Comparison of ENCODE assay signal across 9 mouse cellular contexts in the genomic region with DNA sequence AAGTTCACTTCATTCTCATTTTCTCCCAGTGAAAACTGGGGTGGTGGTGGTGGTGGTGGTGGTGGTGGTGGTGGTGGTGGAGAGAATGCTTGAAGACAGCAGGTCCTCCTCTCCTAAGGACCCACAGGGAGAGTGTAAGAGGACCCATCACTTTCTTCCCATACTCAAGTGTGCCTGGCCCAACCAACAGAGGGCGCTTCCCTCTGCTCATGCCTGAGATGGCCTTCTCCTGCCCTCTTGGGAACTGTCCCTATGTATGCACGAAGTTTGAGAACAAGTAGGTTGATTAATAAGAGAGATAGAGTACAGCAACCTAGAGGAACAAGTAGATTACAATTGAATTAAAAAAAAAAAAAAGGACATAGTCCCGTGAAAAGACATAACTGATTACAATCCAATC.
DNase-seq lines count a peak whose midpoint lies in the region; ATAC-seq lines count a peak whose summit lies in the region.
"Had no signal": no experiment of that assay in that cellular context is flagged by ENCODE, and none has a peak within 500 bp of the region (broad histone marks: within the 10 kb centered on the region; RNA-seq: fewer than 3 reads in every experiment).

No protein-coding gene starts in this region.

- no peaks in the 10 kb centered on the region for H3K9me3 ChIP-seq in hindbrain, embryonic 11.5 days (ENCODE audit: control insufficient read depth, low read length)
- H3K9me3 ChIP-seq in hindbrain, embryonic 13.5 days = no peaks in the 10 kb centered on the region
- no peaks in the 10 kb centered on the region for H3K9me3 ChIP-seq in intestine, embryonic 15.5 days
- H3K9me3 ChIP-seq: hindbrain, embryonic 15.5 days had no signal

- no peaks in the 10 kb centered on the region for H3K36me3 ChIP-seq in hindbrain, embryonic 11.5 days (ENCODE audit: control insufficient read depth, insufficient read depth, low read length)
- H3K36me3 ChIP-seq in hindbrain, embryonic 13.5 days = no peaks in the 10 kb centered on the region
- no peaks in the 10 kb centered on the region for H3K36me3 ChIP-seq in intestine, embryonic 15.5 days
- H3K36me3 ChIP-seq: hindbrain, embryonic 15.5 days had no signal

- H3K9ac ChIP-seq in hindbrain, embryonic 11.5 days (ENCODE audit: low read depth, low read length) = no peak overlapping the region
- no peak overlapping the region for H3K9ac ChIP-seq in hindbrain, embryonic 13.5 days
- no peak overlapping the region for H3K9ac ChIP-seq in intestine, embryonic 15.5 days
- H3K9ac ChIP-seq: hindbrain, embryonic 15.5 days had no signal

- DNase-seq in hindbrain, embryonic 11.5 days (ENCODE audit: low spot score) = peak; percentile 7
- peak; percentile 19 for DNase-seq in urinary bladder, postnatal 25 days (ENCODE audit: low spot score)
- DNase-seq in urinary bladder, postnatal 4 days (ENCODE audit: low spot score in 2 of 2) = no peak
- peak; percentile 20 for DNase-seq in embryo, embryonic 10.5 days (ENCODE audit: low spot score)
- peak; percentile 13 for DNase-seq in naive thymus-derived CD4-positive, alpha-beta T cell, adult 2 months (ENCODE audit: low read depth)
- no peak for DNase-seq in yolk sac, embryonic 10.5 days (ENCODE audit: low spot score)

- H3K27me3 ChIP-seq in hindbrain, embryonic 11.5 days (ENCODE audit: control insufficient read depth, insufficient read depth, low read length) = no peaks in the 10 kb centered on the region
- no peaks in the 10 kb centered on the region for H3K27me3 ChIP-seq in hindbrain, embryonic 13.5 days
- H3K27me3 ChIP-seq in intestine, embryonic 15.5 days (replicated peaks) = no peaks in the 10 kb centered on the region
- H3K27me3 ChIP-seq: hindbrain, embryonic 15.5 days had no signal

- H3K4me2 ChIP-seq in hindbrain, embryonic 11.5 days (replicated peaks; ENCODE audit: low read depth, low read length) = no peak overlapping the region
- no peak overlapping the region for H3K4me2 ChIP-seq in hindbrain, embryonic 13.5 days
- no peak overlapping the region for H3K4me2 ChIP-seq in intestine, embryonic 15.5 days (replicated peaks)
- H3K4me2 ChIP-seq: hindbrain, embryonic 15.5 days had no signal

- whole genome bisulfite sequencing in hindbrain, embryonic 11.5 days = 57% methylated on average over 3 of the region's 3 CpGs
- 43% methylated on average over 3 of the region's 3 CpGs for WGBS in hindbrain, embryonic 13.5 days
- WGBS in intestine, embryonic 15.5 days = 38% methylated on average over 3 of the region's 3 CpGs

- no peak overlapping the region for H3K27ac ChIP-seq in hindbrain, embryonic 11.5 days (ENCODE audit: low read depth, low read length)
- H3K27ac ChIP-seq in hindbrain, embryonic 13.5 days = no peak overlapping the region
- H3K27ac ChIP-seq in intestine, embryonic 15.5 days = no peak overlapping the region
- H3K27ac ChIP-seq: hindbrain, embryonic 15.5 days had no signal

- ATAC-seq in hindbrain, embryonic 11.5 days (ENCODE audit: low FRiP score) = no peak
- ATAC-seq in hindbrain, embryonic 13.5 days (ENCODE audit: low FRiP score) = no peak
- no peak for ATAC-seq in intestine, embryonic 15.5 days

- no peak overlapping the region for H3K4me3 ChIP-seq in hindbrain, embryonic 11.5 days (ENCODE audit: low read depth, low read length)
- H3K4me3 ChIP-seq in hindbrain, embryonic 13.5 days = no peak overlapping the region
- H3K4me3 ChIP-seq in intestine, embryonic 15.5 days (replicated peaks) = no peak overlapping the region
- H3K4me3 ChIP-seq: hindbrain, embryonic 15.5 days had no signal

- no peaks in the 10 kb centered on the region for H3K4me1 ChIP-seq in hindbrain, embryonic 11.5 days (replicated peaks; ENCODE audit: control insufficient read depth, insufficient read depth, low read length)
- H3K4me1 ChIP-seq in hindbrain, embryonic 13.5 days (replicated peaks) = no peaks in the 10 kb centered on the region
- no peaks in the 10 kb centered on the region for H3K4me1 ChIP-seq in intestine, embryonic 15.5 days (replicated peaks)
- H3K4me1 ChIP-seq: hindbrain, embryonic 15.5 days had no signal

Comparison
In these comparisons a context has a peak if more than half of its experiments do, and no peak if none do; other contexts are left out.
1. DNase-seq: peak in hindbrain, embryonic 11.5 days (single experiment), urinary bladder, postnatal 25 days (single experiment), embryo, embryonic 10.5 days (single experiment) and naive thymus-derived CD4-positive, alpha-beta T cell, adult 2 months (single experiment); none in urinary bladder, postnatal 4 days (0 of 2) and yolk sac, embryonic 10.5 days (single experiment).